Comparison of ENCODE assay signal across 11 mouse cellular contexts in the genomic region with DNA sequence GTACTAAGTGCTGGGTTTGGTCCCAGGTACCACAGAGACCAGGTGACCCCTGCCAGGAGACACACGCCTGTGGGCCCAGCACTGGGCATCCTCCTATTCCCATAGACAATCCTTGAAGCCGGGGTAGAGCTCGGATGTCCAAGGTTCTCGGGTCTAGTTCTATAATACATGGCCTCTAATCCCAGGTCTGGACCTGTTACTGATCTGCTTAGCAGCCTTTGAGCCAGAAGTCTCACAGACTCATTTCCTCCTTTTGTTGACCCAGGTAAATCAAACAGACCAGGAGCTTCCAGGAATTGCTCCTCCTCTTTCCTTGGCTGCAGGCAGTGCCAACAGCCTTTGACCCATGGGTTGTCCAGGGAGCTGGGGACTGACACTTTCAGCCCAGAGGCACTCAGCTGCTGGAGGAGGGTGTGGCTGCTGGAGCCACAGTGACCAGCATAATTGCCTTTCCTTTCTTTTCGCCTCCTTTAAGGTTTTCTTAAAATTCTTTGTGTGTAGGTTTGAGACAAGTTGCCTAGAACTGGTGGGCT. TPM values are rescaled to one million over a fixed set of nuclear protein-coding genes. Genes with fewer than 3 reads are reported as not detected.
DNase-seq lines count a peak whose midpoint lies in the region; ATAC-seq and TF ChIP-seq lines count a peak whose summit lies in the region.
"Had no signal": no experiment of that assay in that cellular context is flagged by ENCODE, and none has a peak within 500 bp of the region (broad histone marks: within the 10 kb centered on the region; RNA-seq: fewer than 3 reads in every experiment).

No protein-coding gene starts in this region.

- no peak for ATAC-seq in hindbrain, embryonic 11.5 days (ENCODE audit: low FRiP score)
- ATAC-seq in intestine, postnatal 0 days: peak; percentile 73
- ATAC-seq in liver, embryonic 11.5 days (replicated peaks; ENCODE audit: low FRiP score): no peak
- ATAC-seq in monocyte, adult 5-6 weeks (replicated peaks; ENCODE audit: insufficient number of reproducible peaks, low FRiP score, low TSS enrichment, poor library complexity, severe bottlenecking): no peak
- ATAC-seq in erythroid progenitor cell, adult 5-6 weeks (replicated peaks; ENCODE audit: low FRiP score, poor library complexity, severe bottlenecking): no peak

- no peak for TF ChIP-seq POLR2A in cortical plate, adult 2 months (IDR thresholded peaks at IDR 0.05; ENCODE audit: extremely low read depth, insufficient read depth, low read length)

- no peak for DNase-seq in hindbrain, embryonic 10.5 days (ENCODE audit: low spot score)
- DNase-seq in hindbrain, embryonic 11.5 days (ENCODE audit: low spot score): no peak
- no peak for DNase-seq in liver, embryonic 11.5 days (ENCODE audit: low spot score)
- DNase-seq in layer of hippocampus, postnatal 14 days (ENCODE audit: low spot score in 2 of 2): no peak
- DNase-seq: adrenal gland, postnatal 36 days; cerebellum, adult 18-20 months had no signal

- H3K36me3 ChIP-seq in hindbrain, embryonic 10.5 days: no peaks in the 10 kb centered on the region
- H3K36me3 ChIP-seq in hindbrain, embryonic 11.5 days (ENCODE audit: control insufficient read depth, insufficient read depth, low read length): no peaks in the 10 kb centered on the region
- H3K36me3 ChIP-seq in intestine, postnatal 0 days (ENCODE audit: control insufficient read depth, insufficient read depth): no peaks in the 10 kb centered on the region
- H3K36me3 ChIP-seq in liver, embryonic 11.5 days (ENCODE audit: control insufficient read depth, insufficient read depth, low read length): no peaks in the 10 kb centered on the region
- H3K36me3 ChIP-seq: neural tube, embryonic 12.5 days had no signal

- H3K9ac ChIP-seq in hindbrain, embryonic 11.5 days (ENCODE audit: low read depth, low read length): no peak overlapping the region
- H3K9ac ChIP-seq in intestine, postnatal 0 days (ENCODE audit: low read depth, low read length): no peak overlapping the region
- H3K9ac ChIP-seq in liver, embryonic 11.5 days (ENCODE audit: low read depth, low read length): no peak overlapping the region
- H3K9ac ChIP-seq: neural tube, embryonic 12.5 days had no signal

- H3K27me3 ChIP-seq in hindbrain, embryonic 10.5 days (ENCODE audit: insufficient read depth, poor library complexity, severe bottlenecking): no peaks in the 10 kb centered on the region; the same call in 1 of the 2 replicates
- H3K27me3 ChIP-seq in hindbrain, embryonic 11.5 days (ENCODE audit: control insufficient read depth, insufficient read depth, low read length): no peaks in the 10 kb centered on the region
- H3K27me3 ChIP-seq in intestine, postnatal 0 days (replicated peaks; ENCODE audit: control insufficient read depth, insufficient read depth, low read length): no peaks in the 10 kb centered on the region
- H3K27me3 ChIP-seq in liver, embryonic 11.5 days (replicated peaks; ENCODE audit: control insufficient read depth, insufficient read depth, low read length): no peaks in the 10 kb centered on the region
- H3K27me3 ChIP-seq: neural tube, embryonic 12.5 days had no signal

- no peak overlapping the region for H3K4me3 ChIP-seq in hindbrain, embryonic 10.5 days
- no peak overlapping the region for H3K4me3 ChIP-seq in hindbrain, embryonic 11.5 days (ENCODE audit: low read depth, low read length)
- H3K4me3 ChIP-seq in cortical plate, adult 2 months (ENCODE audit: insufficient read depth, low read length): no peak overlapping the region
- H3K4me3 ChIP-seq in intestine, postnatal 0 days (ENCODE audit: low read depth, low read length): no peak overlapping the region
- no peak overlapping the region for H3K4me3 ChIP-seq in liver, embryonic 11.5 days (ENCODE audit: low read depth, low read length)
- H3K4me3 ChIP-seq: neural tube, embryonic 12.5 days had no signal

- no peaks in the 10 kb centered on the region for H3K9me3 ChIP-seq in hindbrain, embryonic 10.5 days
- no peaks in the 10 kb centered on the region for H3K9me3 ChIP-seq in hindbrain, embryonic 11.5 days (ENCODE audit: control insufficient read depth, low read length)
- no peaks in the 10 kb centered on the region for H3K9me3 ChIP-seq in intestine, postnatal 0 days (ENCODE audit: control insufficient read depth)
- no peaks in the 10 kb centered on the region for H3K9me3 ChIP-seq in liver, embryonic 11.5 days (ENCODE audit: control insufficient read depth, low read length)
- H3K9me3 ChIP-seq: neural tube, embryonic 12.5 days had no signal

- WGBS in hindbrain, embryonic 10.5 days: 86% methylated on average over 5 of the region's 5 CpGs
- WGBS in hindbrain, embryonic 11.5 days: 85% methylated on average over 5 of the region's 5 CpGs
- 37% methylated on average over 5 of the region's 5 CpGs for WGBS in intestine, postnatal 0 days
- WGBS in liver, embryonic 11.5 days: 85% methylated on average over 5 of the region's 5 CpGs

- H3K27ac ChIP-seq in hindbrain, embryonic 10.5 days: peak overlapping the region; percentile 77
- H3K27ac ChIP-seq in hindbrain, embryonic 11.5 days (ENCODE audit: low read depth, low read length): no peak overlapping the region
- H3K27ac ChIP-seq in cortical plate, adult 2 months (ENCODE audit: insufficient read depth, low read length): 0 out of 2 replicates have a peak overlapping the region, but pooled peaks have one; percentile 44
- peak overlapping the region; percentile 85 for H3K27ac ChIP-seq in intestine, postnatal 0 days (ENCODE audit: low read depth, low read length)
- H3K27ac ChIP-seq in liver, embryonic 11.5 days (ENCODE audit: low read depth, low read length): peak overlapping the region; percentile 66; the same call in 1 of the 2 replicates
- H3K27ac ChIP-seq: neural tube, embryonic 12.5 days had no signal

- H3K4me2 ChIP-seq in hindbrain, embryonic 11.5 days (replicated peaks; ENCODE audit: low read depth, low read length): no peak overlapping the region
- peak overlapping the region; percentile 35 for H3K4me2 ChIP-seq in intestine, postnatal 0 days (replicated peaks; ENCODE audit: low read depth)
- peak overlapping the region; percentile 12; the same call in 1 of the 2 replicates for H3K4me2 ChIP-seq in liver, embryonic 11.5 days

- H3K4me1 ChIP-seq in hindbrain, embryonic 10.5 days (replicated peaks): peaks cover 25% of the 10 kb centered on the region
- 0 out of 2 replicates have a peak, but pooled peaks cover 3% of the 10 kb centered on the region for H3K4me1 ChIP-seq in hindbrain, embryonic 11.5 days (replicated peaks; ENCODE audit: control insufficient read depth, insufficient read depth, low read length)
- H3K4me1 ChIP-seq in cortical plate, adult 2 months (ENCODE audit: control insufficient read depth, insufficient read depth, low read length): no peaks in the 10 kb centered on the region
- H3K4me1 ChIP-seq in intestine, postnatal 0 days (replicated peaks; ENCODE audit: control insufficient read depth, insufficient read depth, low read length): no peaks in the 10 kb centered on the region
- peaks cover 5% of the 10 kb centered on the region for H3K4me1 ChIP-seq in liver, embryonic 11.5 days (replicated peaks; ENCODE audit: control insufficient read depth, insufficient read depth, low read length)
- H3K4me1 ChIP-seq: neural tube, embryonic 12.5 days had no signal

- TF ChIP-seq CTCF in cortical plate, adult 2 months (IDR thresholded peaks at IDR 0.05; ENCODE audit: extremely low read depth, insufficient read depth, low read length): no peak
- no peak for TF ChIP-seq CTCF in intestine, postnatal 0 days (IDR thresholded peaks at IDR 0.05; ENCODE audit: low read depth)

RNA-seq across cellular contexts. Expression of a gene that starts 9.9 kb away (rescaled TPM):
- polyA plus RNA-seq in hindbrain, embryonic 10.5 days (2016; fragmentation: Nextera tagmentation; extraction: Ambion mirVana): 4.1 and 6.7 TPM in 2 replicates
- 4.0 and 8.4 TPM in 2 replicates for polyA plus RNA-seq in hindbrain, embryonic 11.5 days (2014; fragmentation: Nextera tagmentation; extraction: Ambion mirVana)
- polyA plus RNA-seq in cortical plate, adult 2 months (2012; rRNA removed): 0.93 TPM in 1 of 2 replicates, not detected in the other
- polyA plus RNA-seq in intestine, postnatal 0 days (2015; fragmentation: Nextera tagmentation; extraction: Ambion mirVana): 8.8 and 10.0 TPM in 2 replicates
- 3.8 and 4.9 TPM in 2 replicates for polyA plus RNA-seq in liver, embryonic 11.5 days (2014; fragmentation: Nextera tagmentation; extraction: Ambion mirVana)
- total RNA-seq in layer of hippocampus, postnatal 14 days (2021): 10 to 100 TPM; 38.9 to 50.9 TPM
- not detected in 3 replicates for total RNA-seq in monocyte, adult 5-6 weeks (2017)
- not detected in 2 replicates for total RNA-seq in erythroid progenitor cell, adult 5-6 weeks (2015; ENCODE audit: low replicate concordance)
- not detected in 2 replicates for total RNA-seq in erythroid progenitor cell, adult 5-6 weeks (2017; ENCODE audit: low replicate concordance)

RNA-seq across cellular contexts. Expression of a gene that starts 17.5 kb away (rescaled TPM):
- 1.1 and 1.5 TPM in 2 replicates for polyA plus RNA-seq in hindbrain, embryonic 10.5 days (2016; fragmentation: Nextera tagmentation; extraction: Ambion mirVana)
- 1.5 and 3.1 TPM in 2 replicates for polyA plus RNA-seq in hindbrain, embryonic 11.5 days (2014; fragmentation: Nextera tagmentation; extraction: Ambion mirVana)
- 16.7 and 19.4 TPM in 2 replicates for polyA plus RNA-seq in cortical plate, adult 2 months (2012; rRNA removed)
- polyA plus RNA-seq in intestine, postnatal 0 days (2015; fragmentation: Nextera tagmentation; extraction: Ambion mirVana): 49.8 and 52.6 TPM in 2 replicates
- 13.9 and 14.4 TPM in 2 replicates for polyA plus RNA-seq in liver, embryonic 11.5 days (2014; fragmentation: Nextera tagmentation; extraction: Ambion mirVana)
- total RNA-seq in layer of hippocampus, postnatal 14 days (2021): 10 to 100 TPM; 18.6 to 21.7 TPM
- 255 to 567 TPM (median 357 TPM) in 3 replicates for total RNA-seq in monocyte, adult 5-6 weeks (2017)
- total RNA-seq in erythroid progenitor cell, adult 5-6 weeks (2015; ENCODE audit: low replicate concordance): 6.3 and 6.5 TPM in 2 replicates
- total RNA-seq in erythroid progenitor cell, adult 5-6 weeks (2017; ENCODE audit: low replicate concordance): 4.4 and 8.4 TPM in 2 replicates

RNA-seq across cellular contexts. Expression of a gene that starts 18.5 kb away (rescaled TPM):
- 41.2 and 43.8 TPM in 2 replicates for polyA plus RNA-seq in hindbrain, embryonic 10.5 days (2016; fragmentation: Nextera tagmentation; extraction: Ambion mirVana)
- 27.5 and 34.0 TPM in 2 replicates for polyA plus RNA-seq in hindbrain, embryonic 11.5 days (2014; fragmentation: Nextera tagmentation; extraction: Ambion mirVana)
- polyA plus RNA-seq in cortical plate, adult 2 months (2012; rRNA removed): 88.8 and 89.0 TPM in 2 replicates
- 25.0 and 26.8 TPM in 2 replicates for polyA plus RNA-seq in intestine, postnatal 0 days (2015; fragmentation: Nextera tagmentation; extraction: Ambion mirVana)
- 30.5 and 32.6 TPM in 2 replicates for polyA plus RNA-seq in liver, embryonic 11.5 days (2014; fragmentation: Nextera tagmentation; extraction: Ambion mirVana)
- total RNA-seq in layer of hippocampus, postnatal 14 days (2021): 10 to 100 TPM; 69.5 to 71.9 TPM
- 55.2 to 64.6 TPM (median 57.9 TPM) in 3 replicates for total RNA-seq in monocyte, adult 5-6 weeks (2017)
- total RNA-seq in erythroid progenitor cell, adult 5-6 weeks (2015; ENCODE audit: low replicate concordance): 23.9 and 27.0 TPM in 2 replicates
- 16.9 and 19.5 TPM in 2 replicates for total RNA-seq in erythroid progenitor cell, adult 5-6 weeks (2017; ENCODE audit: low replicate concordance)

RNA-seq across cellular contexts. Expression of a gene that starts 39.3 kb away (rescaled TPM):
- 385 and 396 TPM in 2 replicates for polyA plus RNA-seq in hindbrain, embryonic 10.5 days (2016; fragmentation: Nextera tagmentation; extraction: Ambion mirVana)
- 237 and 257 TPM in 2 replicates for polyA plus RNA-seq in hindbrain, embryonic 11.5 days (2014; fragmentation: Nextera tagmentation; extraction: Ambion mirVana)
- polyA plus RNA-seq in cortical plate, adult 2 months (2012; rRNA removed): 251 and 267 TPM in 2 replicates
- polyA plus RNA-seq in intestine, postnatal 0 days (2015; fragmentation: Nextera tagmentation; extraction: Ambion mirVana): 173 and 174 TPM in 2 replicates
- polyA plus RNA-seq in liver, embryonic 11.5 days (2014; fragmentation: Nextera tagmentation; extraction: Ambion mirVana): 304 and 308 TPM in 2 replicates
- 100 to 1,000 TPM; 242 to 247 TPM for total RNA-seq in layer of hippocampus, postnatal 14 days (2021)
- 43.7 to 97.6 TPM (median 59.7 TPM) in 3 replicates for total RNA-seq in monocyte, adult 5-6 weeks (2017)
- 186 and 189 TPM in 2 replicates for total RNA-seq in erythroid progenitor cell, adult 5-6 weeks (2015; ENCODE audit: low replicate concordance)
- 82.3 and 114 TPM in 2 replicates for total RNA-seq in erythroid progenitor cell, adult 5-6 weeks (2017; ENCODE audit: low replicate concordance)
